Mouse (Mus musculus) heart, embryonic 11.5 days (tissue): ENCODE results near the gene Lrrc17. TPM values are rescaled to one million over a fixed set of nuclear protein-coding genes. Genes with fewer than 3 reads are reported as not detected.
"Not testable (repeated sequence)": the region's sequence is repeated elsewhere in the genome, so short reads cannot be mapped to it uniquely, and the experiment has no call there.

Experiments used
- ATAC-seq: fragments of 200-750 bp; cut with Nextera tagmentation; replicated peaks from 2 replicates; pipeline ENCODE4 v1.8.0; 2017; ENCODE audit warnings: moderate library complexity; ENCODE audit not compliant: insufficient number of reproducible peaks, low FRiP score, low TSS enrichment
- H3K27ac ChIP-seq: fragments of 300-500 bp; sonication (generic); 2 replicates; pipeline ENCODE4 v1.5.1; 2014; ENCODE audit warnings: mild to moderate bottlenecking, low read depth, low read length
- H3K27me3 ChIP-seq: fragments of 300-500 bp; sonication (generic); 2 replicates; pipeline ENCODE4 v1.6.1; 2014; ENCODE audit warnings: mild to moderate bottlenecking, low read length, mixed read lengths; ENCODE audit not compliant: control insufficient read depth, insufficient read depth
- H3K36me3 ChIP-seq: fragments of 300-500 bp; sonication (generic); 2 replicates; pipeline ENCODE4 v1.6.1; 2014; ENCODE audit warnings: mild to moderate bottlenecking, low read length, moderate library complexity, mixed read lengths; ENCODE audit not compliant: control insufficient read depth, insufficient read depth
- H3K4me1 ChIP-seq: fragments of 300-500 bp; sonication (generic); 2 replicates; pipeline ENCODE4 v1.6.1; 2014; ENCODE audit warnings: low read length; ENCODE audit not compliant: control insufficient read depth, insufficient read depth
- H3K4me2 ChIP-seq: fragments of 300-500 bp; sonication (generic); 2 replicates; pipeline ENCODE4 v1.6.1; 2014; ENCODE audit warnings: mild to moderate bottlenecking, moderate library complexity
- H3K4me3 ChIP-seq: fragments of 300-500 bp; sonication (generic); 2 replicates; pipeline ENCODE4 v1.5.1; 2014; ENCODE audit warnings: low read depth, low read length
- H3K9ac ChIP-seq: fragments of 300-500 bp; sonication (generic); 2 replicates; pipeline ENCODE4 v1.6.1; 2014; ENCODE audit warnings: mild to moderate bottlenecking, low read depth, low read length, moderate library complexity
- H3K9me3 ChIP-seq: fragments of 300-500 bp; sonication (generic); replicated peaks from 2 replicates; pipeline ENCODE4 v1.6.1; 2016; ENCODE audit warnings: low read length; ENCODE audit not compliant: control insufficient read depth
- WGBS: fragments of 180-500 bp; shearing (Covaris S2); extraction: QIAGEN DNeasy Blood & Tissue Kit; methylation state at CpG from one replicate; pipeline ENCODE4 v1.1.7; 2014; ENCODE audit not compliant: insufficient replicate concordance; 5-methylcytosine and 5-hydroxymethylcytosine counted together
- polyA plus RNA-seq: library from polyadenylated mRNA; unstranded; fragments of >200 nt; fragmentation: Nextera tagmentation; extraction: Ambion mirVana; gene quantifications from 2 replicates; pipeline ENCODE4 v1.2.1, GENCODE M21; 2014

Gene Lrrc17
- polyA plus RNA-seq, 1 experiment from 2014 or later = 5.0 TPM

- ATAC-seq, H3K27ac ChIP-seq: not testable (repeated sequence)
- 65% methylated on average over 2 of the region's 2 CpGs for WGBS
Observed at GRCm38 (mm10) chr5:21599536-21599935, 56.2 kb downstream of the Lrrc17 start.

DNA sequence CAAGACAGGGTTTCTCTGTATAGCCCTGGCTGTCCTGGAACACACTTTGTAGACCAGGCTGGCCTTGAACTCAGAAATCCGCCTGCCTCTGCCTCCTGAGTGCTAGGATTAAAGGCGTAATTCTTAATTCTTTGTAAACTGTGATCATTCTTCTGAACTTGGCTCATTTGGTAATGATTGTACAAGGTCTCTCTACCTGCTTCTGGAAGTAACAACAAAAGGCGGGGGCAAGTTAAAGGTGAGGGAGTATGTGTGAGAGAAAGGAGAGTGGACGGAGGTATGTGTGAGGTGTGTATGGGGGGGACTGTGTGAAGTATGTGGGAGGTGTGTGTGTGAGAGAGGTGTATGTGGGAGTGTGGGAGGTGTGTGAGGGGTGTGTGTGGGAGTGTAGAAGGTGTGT lies 56.6 kb downstream of the Lrrc17 start:
- Histone ChIP-seq H3K4me1 (no peaks in the 10 kb centered on the region), H3K9me3 (no peaks in the 10 kb centered on the region), H3K4me3 (no peak overlapping the region), H3K36me3 (no peaks in the 10 kb centered on the region), H3K4me2 (no peak overlapping the region), H3K9ac (no peak overlapping the region), H3K27me3 (no peaks in the 10 kb centered on the region; the same call in 1 of the 2 replicates), H3K27ac (no peak overlapping the region)
- no peak for ATAC-seq
- 82% methylated on average over 4 of the region's 4 CpGs for WGBS

More at GRCm38 (mm10) chr5:21599536-21599935, 56.2 kb downstream of the Lrrc17 start:
- not testable (repeated sequence) for H3K9ac ChIP-seq, H3K27me3 ChIP-seq, H3K4me2 ChIP-seq, H3K36me3 ChIP-seq, H3K9me3 ChIP-seq, H3K4me1 ChIP-seq, H3K4me3 ChIP-seq

GRCm38 (mm10) chr5:21605936-21606335 lies 62.6 kb downstream of the Lrrc17 start:
- no peak for ATAC-seq
- Histone ChIP-seq H3K27ac (no peak overlapping the region), H3K27me3 (no peaks in the 10 kb centered on the region; the same call in 1 of the 2 replicates), H3K9me3 (no peaks in the 10 kb centered on the region), H3K9ac (no peak overlapping the region), H3K4me2 (no peak overlapping the region), H3K4me3 (no peak overlapping the region), H3K4me1 (no peaks in the 10 kb centered on the region), H3K36me3 (no peaks in the 10 kb centered on the region)
- WGBS = 70% methylated on average over 6 of the region's 6 CpGs

DNA sequence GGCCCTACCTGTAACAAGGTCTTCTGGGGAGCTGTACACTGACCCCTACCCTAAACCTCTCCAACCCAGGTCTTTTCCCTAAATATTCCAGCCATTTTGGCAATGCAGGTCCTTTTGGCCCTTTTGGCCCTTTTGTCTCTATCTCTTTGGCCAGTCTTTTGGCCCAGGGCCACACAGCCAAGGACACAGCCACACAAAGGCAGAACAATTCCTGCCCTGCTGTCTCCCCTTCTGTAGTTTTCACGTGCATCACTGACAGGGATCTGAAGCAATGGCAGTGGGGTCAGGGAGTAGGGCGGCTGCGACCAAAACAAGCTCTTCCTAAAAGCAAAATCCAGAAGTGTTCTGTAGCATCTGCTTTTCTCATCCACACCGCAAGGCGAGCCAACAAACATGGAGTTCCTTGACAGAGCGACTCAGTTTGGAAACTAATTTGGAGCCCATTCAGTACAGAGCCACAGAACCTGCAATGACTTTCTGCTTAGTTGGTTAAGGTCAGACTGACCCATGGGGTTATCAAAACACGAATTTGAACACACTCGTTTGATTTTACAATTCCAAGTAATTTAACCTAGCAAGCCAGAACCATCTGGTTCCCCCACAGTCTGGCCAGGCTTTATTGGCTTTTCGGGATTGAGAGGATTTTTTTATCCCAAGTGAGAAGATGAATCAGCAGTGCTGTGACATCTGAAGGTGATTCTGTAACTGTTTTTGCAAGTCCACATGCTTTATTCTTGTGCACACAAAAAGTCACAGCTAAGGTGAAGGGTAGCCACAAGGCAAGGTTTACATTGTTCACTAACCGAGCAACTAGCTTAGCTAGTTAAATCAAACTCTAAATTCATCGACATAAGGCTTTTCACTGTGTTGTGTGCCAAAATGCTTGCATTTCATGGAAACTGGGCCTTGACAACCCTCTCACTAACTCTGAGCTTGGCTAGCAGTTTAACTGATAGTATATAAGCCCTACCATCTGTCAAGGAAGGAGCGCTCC lies 65.2 kb downstream of the Lrrc17 start:
- H3K27ac ChIP-seq = no peak overlapping the region
- H3K9ac ChIP-seq = no peak overlapping the region
- WGBS = 74% methylated on average over 12 of the region's 12 CpGs
- H3K4me3 ChIP-seq = no peak overlapping the region
- no peak for ATAC-seq
- no peaks in the 10 kb centered on the region for H3K9me3 ChIP-seq
- H3K4me2 ChIP-seq = no peak overlapping the region
- no peaks in the 10 kb centered on the region for H3K36me3 ChIP-seq
- no peaks in the 10 kb centered on the region; the same call in 1 of the 2 replicates for H3K27me3 ChIP-seq
- H3K4me1 ChIP-seq = no peaks in the 10 kb centered on the region

GRCm38 (mm10) chr5:21610996-21611395 lies 67.6 kb downstream of the Lrrc17 start:
- no peaks in the 10 kb centered on the region for H3K27me3 ChIP-seq
- H3K9me3 ChIP-seq = no peaks in the 10 kb centered on the region
- H3K4me1 ChIP-seq = no peaks in the 10 kb centered on the region
- no peak for ATAC-seq
- H3K36me3 ChIP-seq = no peaks in the 10 kb centered on the region
- no peak overlapping the region for H3K4me2 ChIP-seq
- 53% methylated on average over 3 of the region's 3 CpGs for WGBS
- H3K9ac ChIP-seq = no peak overlapping the region
- no peak overlapping the region for H3K27ac ChIP-seq
- no peak overlapping the region for H3K4me3 ChIP-seq

DNA sequence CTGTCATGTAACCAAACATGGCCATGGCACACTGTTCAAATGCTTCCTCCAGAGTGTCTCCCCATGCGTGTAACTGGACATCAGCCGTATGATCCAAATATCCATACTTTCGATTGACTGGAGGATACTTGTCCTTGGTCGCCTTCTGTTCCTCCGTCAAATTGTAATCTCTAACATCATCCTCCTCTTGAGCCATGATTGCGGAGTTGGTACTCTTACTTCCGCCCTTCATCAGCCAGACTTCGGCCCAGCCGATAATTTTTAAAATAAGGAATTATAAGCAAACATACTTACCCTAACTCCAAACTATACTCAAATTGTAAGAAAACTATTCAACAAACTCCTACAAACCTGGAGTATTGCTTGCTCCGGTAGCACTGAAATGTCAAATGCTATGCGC lies 70.9 kb downstream of the Lrrc17 start:
- H3K9ac ChIP-seq, H3K4me2 ChIP-seq, H3K9me3 ChIP-seq, H3K27ac ChIP-seq, ATAC-seq, H3K36me3 ChIP-seq, H3K27me3 ChIP-seq, H3K4me1 ChIP-seq, H3K4me3 ChIP-seq: not testable (repeated sequence)
- 92% methylated on average over 11 of the region's 11 CpGs for WGBS

GRCm38 (mm10) chr5:21616450-21617009 lies 73.2 kb downstream of the Lrrc17 start:
- Histone ChIP-seq H3K4me3 (no peak overlapping the region), H3K4me2 (no peak overlapping the region), H3K27ac (no peak overlapping the region), H3K4me1 (no peaks in the 10 kb centered on the region), H3K9ac (no peak overlapping the region), H3K9me3 (no peaks in the 10 kb centered on the region), H3K27me3 (no peaks in the 10 kb centered on the region), H3K36me3 (no peaks in the 10 kb centered on the region)
- 66% methylated on average over 3 of the region's 3 CpGs for WGBS
- ATAC-seq = no peak
